Mouse (Mus musculus) ovary, adult 18-20 months (tissue): ENCODE data around the gene Gorasp2.

Source experiments
- DNase-seq: peaks from one replicate; pipeline ENCODE4 v3.0.0; 2022; ENCODE audit warnings: low spot score, mixed read lengths

Gorasp2 gene

GRCm38 (mm10) chr2:70661715-70662495 lies 529 bp downstream of the Gorasp2 start, which contains the start of gene Gm26558:
Gm26558 (minus strand) TSS chr2:70662108.
- DNase-seq: no peak

GRCm38 (mm10) chr2:70663764-70664163 lies 2.4 kb downstream of the Gorasp2 start:
- DNase-seq: no peak

GRCm38 (mm10) chr2:70667016-70667415 lies 5.6 kb downstream of the Gorasp2 start:
- no peak for DNase-seq

GRCm38 (mm10) chr2:70669241-70669640 lies 7.9 kb downstream of the Gorasp2 start:
- no peak for DNase-seq

GRCm38 (mm10) chr2:70669896-70670295 lies 8.5 kb downstream of the Gorasp2 start:
- DNase-seq: no peak

- DNase-seq: no peak
Measured at GRCm38 (mm10) chr2:70672476-70672875, 11.1 kb downstream of the Gorasp2 start.

- no peak for DNase-seq
Measured at GRCm38 (mm10) chr2:70673445-70674126, 12.2 kb downstream of the Gorasp2 start.

GRCm38 (mm10) chr2:70682324-70682723 lies 20.9 kb downstream of the Gorasp2 start:
- no peak for DNase-seq

GRCm38 (mm10) chr2:70688454-70689078 lies 27.2 kb downstream of the Gorasp2 start:
- DNase-seq: no peak

- no peak for DNase-seq
Measured at GRCm38 (mm10) chr2:70690195-70690594, 28.8 kb downstream of the Gorasp2 start.

- DNase-seq: no peak
Measured at GRCm38 (mm10) chr2:70695712-70696111, 34.3 kb downstream of the Gorasp2 start.

- DNase-seq: no peak
Measured at GRCm38 (mm10) chr2:70700851-70701250, 39.5 kb downstream of the Gorasp2 start.

- DNase-seq: no peak
Measured at GRCm38 (mm10) chr2:70701571-70701970, 40.2 kb downstream of the Gorasp2 start.

GRCm38 (mm10) chr2:70702403-70702802 lies 41.0 kb downstream of the Gorasp2 start:
- DNase-seq: no peak

GRCm38 (mm10) chr2:70708986-70709730 lies 47.8 kb downstream of the Gorasp2 start:
- DNase-seq: no peak

GRCm38 (mm10) chr2:70710236-70710635 lies 48.9 kb downstream of the Gorasp2 start:
- DNase-seq: no peak

GRCm38 (mm10) chr2:70710878-70711277 lies 49.5 kb downstream of the Gorasp2 start:
- DNase-seq: no peak

- DNase-seq: no peak
Measured at GRCm38 (mm10) chr2:70723610-70724243, 62.4 kb downstream of the Gorasp2 start.

- no peak for DNase-seq
Measured at GRCm38 (mm10) chr2:70727089-70727488, 65.7 kb downstream of the Gorasp2 start.

GRCm38 (mm10) chr2:70735534-70735933 lies 74.2 kb downstream of the Gorasp2 start:
- no peak for DNase-seq

- DNase-seq: no peak
Measured at GRCm38 (mm10) chr2:70736008-70736407, 74.6 kb downstream of the Gorasp2 start.

GRCm38 (mm10) chr2:70741901-70742300 lies 80.5 kb downstream of the Gorasp2 start:
- no peak for DNase-seq
